Mouse (Mus musculus): ENCODE results near the gene Exoc6b.

GRCm38 (mm10) chr6:84601136-84601889 is 468.0 kb downstream of the Exoc6b start:
- no peak for TF ChIP-seq GATA1 (IDR thresholded peaks at IDR 0.05; ENCODE audit: borderline replicate concordance, low read length)
- TF ChIP-seq FLI1 (IDR thresholded peaks at IDR 0.05; ENCODE audit: low read length): no peak

All from megakaryocyte, embryonic 14.5 days (primary cell).